Mouse (Mus musculus) liver, adult 2 months (tissue): ENCODE data around the gene N4bp2l2.

Source experiments
- CTCF ChIP-seq: fragments of 200-500 bp; IDR thresholded peaks from 2 replicates; pipeline ENCODE4 v1.5.1; 2011; ENCODE audit warnings: low read depth, low read length, control low read depth
- POLR2A ChIP-seq: fragments of 200-500 bp; IDR thresholded peaks from 2 replicates; pipeline ENCODE4 v1.6.1; 2011; ENCODE audit warnings: low read length, control low read depth; ENCODE audit not compliant: insufficient read depth; ENCODE audit errors: extremely low read depth

- TF ChIP-seq POLR2A = no peak
- no peak for TF ChIP-seq CTCF
Observed at GRCm38 (mm10) chr5:150644926-150645325, 21.1 kb downstream of the N4bp2l2 start.
